Mouse (Mus musculus): Measurements from ENCODE around the gene Neu1. TPM values are rescaled to one million over a fixed set of nuclear protein-coding genes. Genes with fewer than 3 reads are reported as not detected.

Neu1 gene
- polyA plus RNA-seq, 1 experiment, result 12.3 TPM

- TF ChIP-seq GATA1 (IDR thresholded peaks at IDR 0.05; ENCODE audit: low read length), result no peak
Observed at GRCm38 (mm10) chr17:34978239-34978638, 47.2 kb downstream of the Neu1 start.

GRCm38 (mm10) chr17:34979631-34980030 is 48.6 kb downstream of the Neu1 start:
- no peak for TF ChIP-seq GATA1 (IDR thresholded peaks at IDR 0.05; ENCODE audit: low read length)

GRCm38 (mm10) chr17:34980655-34981054 is 49.6 kb downstream of the Neu1 start:
- TF ChIP-seq GATA1 (IDR thresholded peaks at IDR 0.05; ENCODE audit: low read length), result no peak

GRCm38 (mm10) chr17:34981690-34982180 is 50.7 kb downstream of the Neu1 start, which contains the start of gene Lsm2:
Lsm2 (plus strand) TSS chr17:34981862.
- no peak for TF ChIP-seq GATA1 (IDR thresholded peaks at IDR 0.05; ENCODE audit: low read length)

GRCm38 (mm10) chr17:34982328-34982727 is 51.3 kb downstream of the Neu1 start:
- no peak for TF ChIP-seq GATA1 (IDR thresholded peaks at IDR 0.05; ENCODE audit: low read length)

GRCm38 (mm10) chr17:34984218-34984617 is 53.2 kb downstream of the Neu1 start:
- no peak for TF ChIP-seq GATA1 (IDR thresholded peaks at IDR 0.05; ENCODE audit: low read length)

Other genes with a start within 250 kb of the Neu1 start
- gene C4b, start 187.4 kb upstream of the Neu1 start, polyA plus RNA-seq (2012), result not detected in 2 replicates
- gene Cyp21a1, start 126.7 kb upstream of the Neu1 start, polyA plus RNA-seq (2012), result not detected in 2 replicates
- gene Stk19, start 94.3 kb upstream of the Neu1 start, polyA plus RNA-seq (2012), result 52.4 and 52.9 TPM in 2 replicates
- 47.6 and 78.7 TPM in 2 replicates for gene Dxo, start 94.2 kb upstream of the Neu1 start, polyA plus RNA-seq (2012)
- 62.2 and 65.4 TPM in 2 replicates for gene Skiv2l, start 81.0 kb upstream of the Neu1 start, polyA plus RNA-seq (2012)
- 375 and 385 TPM in 2 replicates for gene Nelfe, start 80.9 kb upstream of the Neu1 start, polyA plus RNA-seq (2012)
- not detected in 2 replicates for gene Cfb, start 68.7 kb upstream of the Neu1 start, polyA plus RNA-seq (2012)
- gene Zbtb12, start 51.8 kb upstream of the Neu1 start, polyA plus RNA-seq (2012), result 24.4 and 27.6 TPM in 2 replicates
- not detected in 2 replicates for gene Gm20547, start 49.2 kb upstream of the Neu1 start, polyA plus RNA-seq (2012)
- gene C2, start 33.0 kb upstream of the Neu1 start, polyA plus RNA-seq (2012), result 0.49 and 1.3 TPM in 2 replicates
- gene Ehmt2, start 32.8 kb upstream of the Neu1 start, polyA plus RNA-seq (2012), result 352 and 449 TPM in 2 replicates
- gene Slc44a4, start 16.8 kb upstream of the Neu1 start, polyA plus RNA-seq (2012), result not detected in 2 replicates
- 0.33 and 0.36 TPM in 2 replicates for gene Hspa1b, start 28.0 kb downstream of the Neu1 start, polyA plus RNA-seq (2012)
- gene Gm20481, start 38.7 kb downstream of the Neu1 start, polyA plus RNA-seq (2012), result 0.12 TPM in 1 of 2 replicates, not detected in the other
- not detected in 2 replicates for gene Hspa1a, start 40.9 kb downstream of the Neu1 start, polyA plus RNA-seq (2012)
- 0.02 TPM in 1 of 2 replicates, not detected in the other for gene Hspa1l, start 41.5 kb downstream of the Neu1 start, polyA plus RNA-seq (2012)
- 309 and 320 TPM in 2 replicates for gene Lsm2, start 50.6 kb downstream of the Neu1 start, polyA plus RNA-seq (2012)
- gene Vars, start 69.7 kb downstream of the Neu1 start, polyA plus RNA-seq (2012), result 965 and 1,080 TPM in 2 replicates
- 1.0 and 1.4 TPM in 2 replicates for gene Vwa7, start 85.3 kb downstream of the Neu1 start, polyA plus RNA-seq (2012)
- 40.3 and 64.9 TPM in 2 replicates for gene Sapcd1, start 96.8 kb downstream of the Neu1 start, polyA plus RNA-seq (2012)
- 7.0 and 7.1 TPM in 2 replicates for gene Msh5, start 115.5 kb downstream of the Neu1 start, polyA plus RNA-seq (2012)
- 168 and 216 TPM in 2 replicates for gene Clic1, start 118.7 kb downstream of the Neu1 start, polyA plus RNA-seq (2012)
- 156 and 185 TPM in 2 replicates for gene Ddah2, start 127.8 kb downstream of the Neu1 start, polyA plus RNA-seq (2012)
- gene Ly6g6c, start 134.1 kb downstream of the Neu1 start, polyA plus RNA-seq (2012), result not detected in 2 replicates
- not detected in 2 replicates for gene Mpig6b, start 134.9 kb downstream of the Neu1 start, polyA plus RNA-seq (2012)
- gene Ly6g6e, start 145.6 kb downstream of the Neu1 start, polyA plus RNA-seq (2012), result not detected in 2 replicates
- 0.22 TPM in 1 of 2 replicates, not detected in the other for gene Ly6g6d, start 146.8 kb downstream of the Neu1 start, polyA plus RNA-seq (2012)
- 0.05 and 0.06 TPM in 2 replicates for gene Ly6g6f, start 154.4 kb downstream of the Neu1 start, polyA plus RNA-seq (2012)
- 112 and 148 TPM in 2 replicates for gene Abhd16a, start 158.0 kb downstream of the Neu1 start, polyA plus RNA-seq (2012)
- not detected in 2 replicates for gene Ly6g5c, start 177.0 kb downstream of the Neu1 start, polyA plus RNA-seq (2012)
- gene Ly6g5b, start 184.2 kb downstream of the Neu1 start, polyA plus RNA-seq (2012), result 0.08 and 0.15 TPM in 2 replicates
- gene Gpank1, start 190.2 kb downstream of the Neu1 start, polyA plus RNA-seq (2012), result 62.0 and 85.8 TPM in 2 replicates
- gene Csnk2b, start 190.8 kb downstream of the Neu1 start, polyA plus RNA-seq (2012), result 66.1 and 68.9 TPM in 2 replicates
- 11.4 and 13.3 TPM in 2 replicates for gene D17H6S53E, start 195.1 kb downstream of the Neu1 start, polyA plus RNA-seq (2012)
- 0.23 and 0.27 TPM in 2 replicates for gene Apom, start 200.8 kb downstream of the Neu1 start, polyA plus RNA-seq (2012)
- gene Bag6, start 203.9 kb downstream of the Neu1 start, polyA plus RNA-seq (2012), result 685 and 826 TPM in 2 replicates
- gene Prrc2a, start 233.6 kb downstream of the Neu1 start, polyA plus RNA-seq (2012), result 1,478 and 1,496 TPM in 2 replicates
- not detected in 2 replicates for gene Aif1, start 244.8 kb downstream of the Neu1 start, polyA plus RNA-seq (2012)

Measured in G1E-ER4 (cell line).